Mouse (Mus musculus) heart, embryonic 14.5 days (tissue): Measurements from ENCODE around the gene Rab17. TPM values are rescaled to one million over a fixed set of nuclear protein-coding genes. Genes with fewer than 3 reads are reported as not detected.

ENCODE experiments used
- ATAC-seq: fragments of 200-750 bp; cut with Nextera tagmentation; 2 replicates; pipeline ENCODE4 v1.8.0; 2017; ENCODE audit warnings: low read depth, moderate TSS enrichment; ENCODE audit not compliant: insufficient number of reproducible peaks, insufficient read depth, low FRiP score
- H3K27ac ChIP-seq, 2 experiments: fragments of 200-500 bp in 1 of 2; fragments of 300-500 bp in 1 of 2; sonication (generic) in 1 of 2; replicated peaks in 1 of 2; 2 replicates each; pipeline ENCODE4 v1.5.1; 2012 to 2014; ENCODE audit warnings: low read depth in 2 of 2, low read length in 2 of 2, control low read depth in 1 of 2, mild to moderate bottlenecking in 1 of 2, mixed read lengths in 1 of 2; ENCODE audit not compliant: control insufficient read depth in 1 of 2, insufficient read depth in 1 of 2
- H3K27me3 ChIP-seq: fragments of 300-500 bp; sonication (generic); 2 replicates; pipeline ENCODE4 v1.6.1; 2014; ENCODE audit warnings: mild to moderate bottlenecking, low read length, control low read depth; ENCODE audit not compliant: control insufficient read depth, insufficient read depth
- H3K36me3 ChIP-seq: fragments of 300-500 bp; sonication (generic); 2 replicates; pipeline ENCODE4 v1.6.1; 2014; ENCODE audit warnings: mild to moderate bottlenecking, control low read depth, low read length, mixed read lengths; ENCODE audit not compliant: control insufficient read depth, insufficient read depth
- H3K4me1 ChIP-seq, 2 experiments: fragments of 200-500 bp in 1 of 2; fragments of 300-500 bp in 1 of 2; sonication (generic) in 1 of 2; 2 replicates each; pipeline ENCODE4 v1.6.1; 2012 to 2014; ENCODE audit warnings: low read length in 2 of 2, control low read depth in 1 of 2, mixed read lengths in 1 of 2; ENCODE audit not compliant: control insufficient read depth in 2 of 2, insufficient read depth in 2 of 2
- H3K4me2 ChIP-seq: fragments of 300-500 bp; sonication (generic); 2 replicates; pipeline ENCODE4 v1.6.1; 2014; ENCODE audit warnings: mild to moderate bottlenecking, low read length
- H3K4me3 ChIP-seq, 2 experiments: fragments of 200-500 bp in 1 of 2; fragments of 300-500 bp in 1 of 2; sonication (generic) in 1 of 2; 2 replicates each; pipeline ENCODE4 v1.5.1; 2012 to 2014; ENCODE audit warnings: low read length in 2 of 2, mild to moderate bottlenecking in 2 of 2, control low read depth in 1 of 2, low read depth in 1 of 2, moderate library complexity in 1 of 2; ENCODE audit not compliant: control insufficient read depth in 1 of 2, insufficient read depth in 1 of 2
- H3K9ac ChIP-seq: fragments of 300-500 bp; sonication (generic); 2 replicates; pipeline ENCODE4 v1.6.1; 2014; ENCODE audit warnings: mild to moderate bottlenecking, low read length
- H3K9me3 ChIP-seq: fragments of 300-500 bp; sonication (generic); 2 replicates; pipeline ENCODE4 v1.6.1; 2016; ENCODE audit warnings: low read length, control low read depth; ENCODE audit not compliant: control insufficient read depth
- WGBS: fragments of 180-500 bp; shearing (Covaris S2); extraction: QIAGEN DNeasy Blood & Tissue Kit; methylation state at CpG from one replicate; pipeline ENCODE4 v1.1.7; 2014; 5-methylcytosine and 5-hydroxymethylcytosine counted together
- polyA plus RNA-seq: library from polyadenylated mRNA; unstranded; fragments of >200 nt; fragmentation: Nextera tagmentation; extraction: Ambion mirVana; gene quantifications from 2 replicates; pipeline ENCODE4 v1.2.1, GENCODE M21; 2014

The Rab17 gene
- polyA plus RNA-seq, 1 experiment from 2014 or later, result 2.5 TPM

GRCm38 (mm10) chr1:90914948-90915569, 54.4 kb downstream of the Rab17 start, which contains the start of gene Mlph:
Gene Mlph, plus strand, starts transcription at chr1:90915085.
- H3K27me3 ChIP-seq, result peaks cover 13% of the 10 kb centered on the region; the same call in 1 of the 2 replicates
- no peak; the same call in 1 of the 2 replicates for ATAC-seq
- no peaks in the 10 kb centered on the region for H3K36me3 ChIP-seq
- 14% methylated on average over 18 of the region's 18 CpGs for WGBS
- 0 out of 4 replicates have a peak within 1 kb of the TSS, but pooled peaks of 1 of the 2 experiments have one; percentile 22 for H3K27ac ChIP-seq
- peaks cover 16 to 30% of the 10 kb centered on the region in 2 experiments for H3K4me1 ChIP-seq
- peak within 1 kb of the TSS; percentile 7 to 20; a peak in 3 of 4 replicates for H3K4me3 ChIP-seq
- peak within 1 kb of the TSS; percentile 64 for H3K4me2 ChIP-seq
- peaks cover 8% of the 10 kb centered on the region for H3K9me3 ChIP-seq
- H3K9ac ChIP-seq, result peak within 1 kb of the TSS; percentile 57

GRCm38 (mm10) chr1:90913231-90913630, 56.2 kb downstream of the Rab17 start:
- H3K9me3 ChIP-seq, result no peaks in the 10 kb centered on the region
- no peak overlapping the region for H3K4me2 ChIP-seq
- peaks cover 24 to 41% of the 10 kb centered on the region in 2 experiments for H3K4me1 ChIP-seq
- WGBS, result 74% methylated on average over 6 of the region's 6 CpGs
- H3K27ac ChIP-seq, result no peak overlapping the region
- H3K9ac ChIP-seq, result no peak overlapping the region
- H3K27me3 ChIP-seq, result peaks cover 14% of the 10 kb centered on the region; the same call in 1 of the 2 replicates
- no peak overlapping the region for H3K4me3 ChIP-seq
- ATAC-seq, result no peak
- no peaks in the 10 kb centered on the region for H3K36me3 ChIP-seq

- 0 out of 4 replicates have a peak overlapping the region, but pooled peaks of 1 of the 2 experiments have one; percentile 10 for H3K27ac ChIP-seq
- H3K9ac ChIP-seq, result peak overlapping the region; percentile 14; the same call in 1 of the 2 replicates
- H3K36me3 ChIP-seq, result no peaks in the 10 kb centered on the region
- ATAC-seq, result no peak
- peak overlapping the region; percentile 40 for H3K4me2 ChIP-seq
- H3K9me3 ChIP-seq, result no peaks in the 10 kb centered on the region
- 0 out of 2 replicates have a peak, but pooled peaks cover 10% of the 10 kb centered on the region for H3K27me3 ChIP-seq
- WGBS, result 32% methylated on average over 17 of the region's 17 CpGs
- peak overlapping the region in 1 of 2 experiments; percentile 4; a peak in 2 of 4 replicates for H3K4me3 ChIP-seq
- peaks cover 15 to 17% of the 10 kb centered on the region in 2 experiments for H3K4me1 ChIP-seq
These were observed 59.8 kb downstream of the Rab17 start for GRCm38 (mm10) chr1:90909631-90910152.

GRCm38 (mm10) chr1:90909161-90909560, 60.3 kb downstream of the Rab17 start:
- ATAC-seq, result 0 out of 2 replicates have a peak, but pooled peaks have one; percentile 19

More at GRCm38 (mm10) chr1:90909161-90909560, 60.3 kb downstream of the Rab17 start:
- Histone ChIP-seq H3K9me3 (no peaks in the 10 kb centered on the region), H3K4me2 (peak overlapping the region; percentile 40; the same call in 1 of the 2 replicates), H3K4me1 (peaks cover 13 to 15% of the 10 kb centered on the region in 2 experiments), H3K4me3 (no peak overlapping the region), H3K9ac (peak overlapping the region; percentile 14; the same call in 1 of the 2 replicates), H3K27me3 (0 out of 2 replicates have a peak, but pooled peaks cover 10% of the 10 kb centered on the region), H3K27ac (0 out of 4 replicates have a peak overlapping the region, but pooled peaks of 1 of the 2 experiments have one; percentile 10), H3K36me3 (no peaks in the 10 kb centered on the region)

Other genes starting within 250 kb of the Rab17 start
- 20.2 and 22.0 TPM in 2 replicates for gene Col6a3, start 125.7 kb downstream of the Rab17 start, polyA plus RNA-seq
- gene Mlph, start 54.6 kb downstream of the Rab17 start, polyA plus RNA-seq, result 0.24 and 0.36 TPM in 2 replicates
- gene Prlh, start 16.6 kb downstream of the Rab17 start, polyA plus RNA-seq, result not detected in 2 replicates
- 151 and 161 TPM in 2 replicates for gene Lrrfip1, start 29.1 kb upstream of the Rab17 start, polyA plus RNA-seq
- 3.3 and 3.7 TPM in 2 replicates for gene Rbm44, start 175.4 kb upstream of the Rab17 start, polyA plus RNA-seq
- gene Ramp1, start 210.2 kb upstream of the Rab17 start, polyA plus RNA-seq, result 55.9 and 56.9 TPM in 2 replicates